Mouse (Mus musculus): ENCODE measurements around the gene Gm16867. TPM values are rescaled to one million over a fixed set of nuclear protein-coding genes. Genes with fewer than 3 reads are reported as not detected.
"Not testable (repeated sequence)": the region's sequence is repeated elsewhere in the genome, so short reads cannot be mapped to it uniquely, and the experiment has no call there.

The Gm16867 gene
- 1.6 and 2.2 TPM in 2 replicates for polyA plus RNA-seq (2012; rRNA removed)

- not testable (repeated sequence) for DNase-seq (ENCODE audit: low read depth)
Observed at GRCm38 (mm10) chr14:69503174-69503573, at the start of gene Gm16867. Gm16867 (minus strand) TSS chr14:69503362.

- DNase-seq (ENCODE audit: low read depth) = not testable (repeated sequence)
Observed at GRCm38 (mm10) chr14:69547310-69547709, 44.1 kb upstream of the Gm16867 start.

GRCm38 (mm10) chr14:69545052-69545451 lies 41.9 kb upstream of the Gm16867 start:
- not testable (repeated sequence) for DNase-seq (ENCODE audit: low read depth)

GRCm38 (mm10) chr14:69544033-69544432 lies 40.9 kb upstream of the Gm16867 start:
- DNase-seq (ENCODE audit: low read depth) = not testable (repeated sequence)

- not testable (repeated sequence) for DNase-seq (ENCODE audit: low read depth)
Observed at GRCm38 (mm10) chr14:69542695-69543094, 39.5 kb upstream of the Gm16867 start.

- DNase-seq (ENCODE audit: low read depth) = not testable (repeated sequence)
Observed at GRCm38 (mm10) chr14:69540113-69540512, 37.0 kb upstream of the Gm16867 start.

GRCm38 (mm10) chr14:69536539-69536938 lies 33.4 kb upstream of the Gm16867 start:
- not testable (repeated sequence) for DNase-seq (ENCODE audit: low read depth)

- DNase-seq (ENCODE audit: low read depth) = not testable (repeated sequence)
Observed at GRCm38 (mm10) chr14:69526202-69526601, 23.0 kb upstream of the Gm16867 start.

GRCm38 (mm10) chr14:69523001-69523400 lies 19.8 kb upstream of the Gm16867 start:
- not testable (repeated sequence) for DNase-seq (ENCODE audit: low read depth)

- DNase-seq (ENCODE audit: low read depth) = not testable (repeated sequence)
Observed at GRCm38 (mm10) chr14:69520810-69521209, 17.6 kb upstream of the Gm16867 start.

- DNase-seq (ENCODE audit: low read depth) = not testable (repeated sequence)
Observed at GRCm38 (mm10) chr14:69512449-69512848, 9.3 kb upstream of the Gm16867 start, which contains the start of gene Gm27179. Gm27179 (minus strand) TSS chr14:69512549.

- not testable (repeated sequence) for DNase-seq (ENCODE audit: low read depth)
Observed at GRCm38 (mm10) chr14:69507000-69507399, 3.8 kb upstream of the Gm16867 start.

- DNase-seq (ENCODE audit: low read depth) = not testable (repeated sequence)
Observed at GRCm38 (mm10) chr14:69502440-69503150, 567 bp downstream of the Gm16867 start.

- DNase-seq (ENCODE audit: low read depth) = not testable (repeated sequence)
Observed at GRCm38 (mm10) chr14:69496259-69496658, 6.9 kb downstream of the Gm16867 start.

- DNase-seq (ENCODE audit: low read depth) = not testable (repeated sequence)
Observed at GRCm38 (mm10) chr14:69494946-69495345, 8.2 kb downstream of the Gm16867 start.

GRCm38 (mm10) chr14:69494522-69494921 lies 8.6 kb downstream of the Gm16867 start:
- DNase-seq (ENCODE audit: low read depth) = not testable (repeated sequence)

GRCm38 (mm10) chr14:69488001-69488400 lies 15.2 kb downstream of the Gm16867 start:
- DNase-seq (ENCODE audit: low read depth) = not testable (repeated sequence)

GRCm38 (mm10) chr14:69485466-69486135 lies 17.6 kb downstream of the Gm16867 start:
- not testable (repeated sequence) for DNase-seq (ENCODE audit: low read depth)

GRCm38 (mm10) chr14:69473941-69474646 lies 29.1 kb downstream of the Gm16867 start:
- DNase-seq (ENCODE audit: low read depth) = not testable (repeated sequence)

GRCm38 (mm10) chr14:69473322-69473721 lies 29.8 kb downstream of the Gm16867 start:
- DNase-seq (ENCODE audit: low read depth) = not testable (repeated sequence)

- not testable (repeated sequence) for DNase-seq (ENCODE audit: low read depth)
Observed at GRCm38 (mm10) chr14:69470122-69470708, 32.9 kb downstream of the Gm16867 start.
